Mouse (Mus musculus) lung, embryonic 14.5 days (tissue): Measurements from ENCODE around the gene Tspo. TPM values are rescaled to one million over a fixed set of nuclear protein-coding genes. Genes with fewer than 3 reads are reported as not detected.

Experiments
- ATAC-seq: fragments of 200-750 bp; cut with Nextera tagmentation; 2 replicates; pipeline ENCODE4 v1.8.0; 2017; ENCODE audit warnings: mild to moderate bottlenecking, moderate TSS enrichment, moderate library complexity; ENCODE audit not compliant: insufficient read depth
- DNase-seq: peaks from one replicate; pipeline ENCODE4 v3.0.0-alpha.2; 2015
- H3K27ac ChIP-seq: fragments of 300-500 bp; sonication (generic); 2 replicates; pipeline ENCODE4 v1.5.1; 2014; ENCODE audit warnings: low read depth, mild to moderate bottlenecking, moderate library complexity
- H3K27me3 ChIP-seq: fragments of 300-500 bp; sonication (generic); 2 replicates; pipeline ENCODE4 v1.6.1; 2014; ENCODE audit warnings: low read length, control low read depth; ENCODE audit not compliant: insufficient read depth
- H3K36me3 ChIP-seq: fragments of 300-500 bp; sonication (generic); 2 replicates; pipeline ENCODE4 v1.6.1; 2014; ENCODE audit warnings: control low read depth; ENCODE audit not compliant: insufficient read depth
- H3K4me1 ChIP-seq: fragments of 300-500 bp; sonication (generic); 2 replicates; pipeline ENCODE4 v1.6.1; 2014; ENCODE audit warnings: antibody characterized with exemption, control low read depth; ENCODE audit not compliant: insufficient read depth
- H3K4me2 ChIP-seq: fragments of 300-500 bp; sonication (generic); 2 replicates; pipeline ENCODE4 v1.6.1; 2014; ENCODE audit warnings: mild to moderate bottlenecking
- H3K4me3 ChIP-seq: fragments of 300-500 bp; sonication (generic); 2 replicates; pipeline ENCODE4 v1.5.1; 2014; ENCODE audit warnings: low read depth, low read length
- H3K9ac ChIP-seq: fragments of 300-500 bp; sonication (generic); 2 replicates; pipeline ENCODE4 v1.6.1; 2014
- H3K9me3 ChIP-seq: fragments of 300-500 bp; sonication (generic); 2 replicates; pipeline ENCODE4 v1.6.1; 2016; ENCODE audit warnings: low read depth, low read length, control low read depth
- CTCF ChIP-seq: IDR thresholded peaks from 2 replicates; pipeline ENCODE4 v1.5.1; 2016; ENCODE audit warnings: antibody characterized with exemption, low read depth
- WGBS: fragments of 180-500 bp; shearing (Covaris S2); extraction: QIAGEN DNeasy Blood & Tissue Kit; methylation state at CpG from one replicate; pipeline ENCODE4 v1.1.7; 2014; 5-methylcytosine and 5-hydroxymethylcytosine counted together
- polyA plus RNA-seq: library from polyadenylated mRNA; unstranded; fragments of >200 nt; fragmentation: Nextera tagmentation; extraction: Ambion mirVana; gene quantifications from 2 replicates; pipeline ENCODE4 v1.2.1, GENCODE M21; 2014

The Tspo gene
- polyA plus RNA-seq, 1 experiment from 2014 or later = 83.9 TPM

GRCm38 (mm10) chr15:83563857-83564651 is 662 bp downstream of the Tspo start:
- Histone ChIP-seq H3K4me2 (peak overlapping the region; percentile 100), H3K4me3 (peak overlapping the region; percentile 58), H3K9ac (peak overlapping the region; percentile 59), H3K9me3 (no peaks in the 10 kb centered on the region), H3K27ac (peak overlapping the region; percentile 51; the same call in 1 of the 2 replicates), H3K27me3 (no peaks in the 10 kb centered on the region), H3K36me3 (no peaks in the 10 kb centered on the region), H3K4me1 (peaks cover 11% of the 10 kb centered on the region)
- DNase-seq (peak; percentile 77), ATAC-seq (peak; percentile 47)
- 2% methylated on average over 27 of the region's 27 CpGs for WGBS
- 0 out of 2 replicates have a peak, but pooled peaks have one; percentile 2 for TF ChIP-seq CTCF

- 82% methylated on average over 3 of the region's 3 CpGs for WGBS
- DNase-seq = no peak
- Histone ChIP-seq H3K27ac (no peak overlapping the region), H3K9ac (no peak overlapping the region), H3K4me2 (no peak overlapping the region), H3K27me3 (no peaks in the 10 kb centered on the region), H3K4me3 (no peak overlapping the region), H3K9me3 (no peaks in the 10 kb centered on the region), H3K4me1 (peaks cover 11% of the 10 kb centered on the region), H3K36me3 (no peaks in the 10 kb centered on the region)
- no peak for TF ChIP-seq CTCF
- no peak for ATAC-seq
These were observed 2.0 kb downstream of the Tspo start for GRCm38 (mm10) chr15:83565434-83565833.

GRCm38 (mm10) chr15:83566006-83566405 is 2.6 kb downstream of the Tspo start:
- DNase-seq (no peak), ATAC-seq (no peak)
- no peak overlapping the region for H3K9ac ChIP-seq
- H3K4me3 ChIP-seq = no peak overlapping the region
- no peak overlapping the region for H3K4me2 ChIP-seq
- TF ChIP-seq CTCF = no peak
- no peaks in the 10 kb centered on the region for H3K9me3 ChIP-seq
- H3K36me3 ChIP-seq = no peaks in the 10 kb centered on the region
- H3K4me1 ChIP-seq = peaks cover 11% of the 10 kb centered on the region
- no peaks in the 10 kb centered on the region for H3K27me3 ChIP-seq
- no peak overlapping the region for H3K27ac ChIP-seq
- WGBS = 68% methylated on average over 5 of the region's 5 CpGs

GRCm38 (mm10) chr15:83567728-83568127 is 4.3 kb downstream of the Tspo start:
- H3K9ac ChIP-seq = no peak overlapping the region
- no peak for TF ChIP-seq CTCF
- H3K4me1 ChIP-seq = peaks cover 8% of the 10 kb centered on the region
- no peaks in the 10 kb centered on the region for H3K9me3 ChIP-seq
- no peak overlapping the region for H3K4me3 ChIP-seq
- no peaks in the 10 kb centered on the region for H3K36me3 ChIP-seq
- DNase-seq = no peak
- no peak for ATAC-seq
- H3K27ac ChIP-seq = no peak overlapping the region
- WGBS = 81% methylated on average over 3 of the region's 3 CpGs
- H3K27me3 ChIP-seq = no peaks in the 10 kb centered on the region
- no peak overlapping the region for H3K4me2 ChIP-seq

- 91% methylated on average over 5 of the region's 5 CpGs for WGBS
These were observed 5.2 kb downstream of the Tspo start for GRCm38 (mm10) chr15:83568544-83568943.

GRCm38 (mm10) chr15:83569682-83570081 is 6.3 kb downstream of the Tspo start:
- WGBS = 52% methylated on average over 11 of the region's 11 CpGs
- no peaks in the 10 kb centered on the region for H3K27me3 ChIP-seq
- no peak for DNase-seq
- H3K36me3 ChIP-seq = peaks cover 5% of the 10 kb centered on the region
- ATAC-seq = no peak
- no peak overlapping the region for H3K9ac ChIP-seq
- H3K4me2 ChIP-seq = no peak overlapping the region
- no peak overlapping the region for H3K27ac ChIP-seq
- H3K4me3 ChIP-seq = no peak overlapping the region
- TF ChIP-seq CTCF = no peak
- no peaks in the 10 kb centered on the region for H3K9me3 ChIP-seq
- no peaks in the 10 kb centered on the region for H3K4me1 ChIP-seq

More at GRCm38 (mm10) chr15:83568544-83568943, 5.2 kb downstream of the Tspo start:
- Histone ChIP-seq H3K4me2 (no peak overlapping the region), H3K9me3 (no peaks in the 10 kb centered on the region), H3K36me3 (no peaks in the 10 kb centered on the region), H3K9ac (no peak overlapping the region), H3K4me3 (no peak overlapping the region), H3K27ac (no peak overlapping the region), H3K27me3 (no peaks in the 10 kb centered on the region), H3K4me1 (peaks cover 5% of the 10 kb centered on the region; the same call in 1 of the 2 replicates)
- TF ChIP-seq CTCF = no peak
- DNase-seq (no peak), ATAC-seq (no peak)

GRCm38 (mm10) chr15:83570641-83571040 is 7.2 kb downstream of the Tspo start:
- Histone ChIP-seq H3K9me3 (no peaks in the 10 kb centered on the region), H3K27ac (no peak overlapping the region), H3K4me3 (no peak overlapping the region), H3K4me2 (no peak overlapping the region), H3K36me3 (peaks cover 13% of the 10 kb centered on the region), H3K27me3 (no peaks in the 10 kb centered on the region), H3K9ac (no peak overlapping the region), H3K4me1 (no peaks in the 10 kb centered on the region)
- ATAC-seq (no peak), DNase-seq (peak; percentile 26)
- 52% methylated on average over 2 of the region's 2 CpGs for WGBS
- TF ChIP-seq CTCF = peak; percentile 40
